Mouse (Mus musculus) heart, postnatal 25 days (tissue): ENCODE data around the gene Gm2888. TPM values are rescaled to one million over a fixed set of nuclear protein-coding genes. Genes with fewer than 3 reads are reported as not detected.
"Not testable (repeated sequence)": the region's sequence is repeated elsewhere in the genome, so short reads cannot be mapped to it uniquely, and the experiment has no call there.

ENCODE experiments used
- DNase-seq: peaks from one replicate; pipeline ENCODE4 v3.0.0; 2022; ENCODE audit warnings: low spot score
- intact Hi-C: fragments of 180-260 bp; cut with DNase I; formaldehyde crosslinking; loops from one replicate; pipeline ENCODE4 v1.15.1; 2025
- total RNA-seq, 2 experiments: library from RNA; stranded (reverse); gene quantifications; 2 replicates each; pipeline ENCODE4 v1.2.3; 2021

The Gm2888 gene
- total RNA-seq = not detected

GRCm38 (mm10) chr14:3029702-3030101, at the start of gene Gm2888:
Gm2888 (plus strand) TSS chr14:3030002.
- DNase-seq, intact Hi-C loops: not testable (repeated sequence)

DNA sequence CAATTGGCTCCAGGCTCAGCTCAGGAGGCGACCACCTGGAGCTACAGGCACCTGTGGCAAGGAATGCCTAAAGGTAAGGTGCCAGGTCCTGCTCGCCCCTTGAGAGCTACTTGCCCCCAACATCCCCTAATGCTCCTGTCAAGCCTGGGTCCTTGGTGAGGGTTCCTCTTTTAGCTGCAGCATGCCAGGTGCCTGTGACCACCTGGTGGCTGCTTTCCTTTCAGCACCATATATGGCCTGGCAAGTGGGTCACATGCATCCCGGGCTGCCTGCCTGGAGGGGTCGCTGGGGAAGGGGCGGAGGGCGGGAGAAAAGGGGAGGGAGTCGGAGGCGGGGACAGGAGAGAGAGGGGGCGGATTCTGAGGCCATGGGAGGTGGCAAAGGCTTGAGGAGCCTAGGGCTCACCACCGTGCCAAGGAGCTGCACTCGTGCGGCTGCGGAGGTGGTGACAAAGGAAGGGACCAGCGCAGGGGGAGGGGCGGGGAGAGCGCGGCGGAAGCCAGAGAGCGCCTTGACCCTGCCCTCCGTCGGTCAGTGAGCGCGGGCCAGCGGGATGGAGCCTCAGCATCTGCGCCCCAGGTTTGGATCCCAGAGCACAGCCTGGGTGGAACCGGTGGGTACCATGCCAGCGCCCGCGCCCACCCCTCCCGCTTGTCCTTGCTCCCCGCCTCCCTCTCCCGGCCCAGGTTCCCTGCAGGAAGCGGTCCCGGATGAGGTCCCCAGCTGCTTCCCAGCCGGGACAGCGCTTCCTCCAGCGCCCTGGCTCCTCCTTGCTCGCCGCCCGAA, 19.1 kb downstream of the Gm2888 start, which contains the start of gene Gm2897:
Gene Gm2897, plus strand, starts transcription at position 559 of the 786 bp plus-strand sequence.
- intact Hi-C loops, DNase-seq: not testable (repeated sequence)

DNA sequence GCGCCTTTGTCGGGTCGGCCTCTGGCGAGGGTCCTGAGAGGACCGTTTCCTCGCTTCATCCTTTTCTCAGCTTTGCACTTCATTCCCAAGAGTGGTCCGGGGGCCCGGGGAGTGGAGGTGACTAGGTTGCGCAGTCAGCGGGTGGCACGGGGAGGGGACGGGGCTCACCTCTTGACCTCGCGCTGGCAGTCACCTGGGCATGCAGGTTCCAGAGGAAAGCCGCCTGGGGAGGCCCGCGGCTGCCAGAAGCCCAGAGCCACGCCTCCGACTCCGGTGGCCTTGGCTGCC, 19.7 kb downstream of the Gm2888 start:
- not testable (repeated sequence) for DNase-seq

GRCm38 (mm10) chr14:3050087-3050486, 20.3 kb downstream of the Gm2888 start:
- DNase-seq, intact Hi-C loops: not testable (repeated sequence)

More for the DNA sequence above, 19.7 kb downstream of the Gm2888 start:
- intact Hi-C loops = not testable (repeated sequence)

Other genes with a start within 250 kb of the Gm2888 start
- not detected for gene Gm2897, start 19.3 kb downstream of the Gm2888 start, total RNA-seq
- gene Gm10340, start 104.0 kb downstream of the Gm2888 start, total RNA-seq = under 1 TPM in 1 of 2 experiments, not detected in 1; 0.48 TPM
- gene Gm5795, start 158.3 kb downstream of the Gm2888 start, total RNA-seq = not detected
- 1 to 10 TPM; 2.0 TPM for gene D830030K20Rik, start 178.5 kb downstream of the Gm2888 start, total RNA-seq